Mouse (Mus musculus): ENCODE measurements around the gene Trmt2a.

The Trmt2a gene

GRCm38 (mm10) chr16:18248433-18249363 lies at the start of gene Trmt2a, which contains the start of gene Ranbp1:
Gene Trmt2a, plus strand, starts transcription at chr16:18248679.
Gene Ranbp1, minus strand, starts transcription at chr16:18248732.
- DNase-seq = peak; percentile 100

- no peak for DNase-seq
These were observed 48.4 kb upstream of the Trmt2a start for GRCm38 (mm10) chr16:18200062-18200461.

DNA sequence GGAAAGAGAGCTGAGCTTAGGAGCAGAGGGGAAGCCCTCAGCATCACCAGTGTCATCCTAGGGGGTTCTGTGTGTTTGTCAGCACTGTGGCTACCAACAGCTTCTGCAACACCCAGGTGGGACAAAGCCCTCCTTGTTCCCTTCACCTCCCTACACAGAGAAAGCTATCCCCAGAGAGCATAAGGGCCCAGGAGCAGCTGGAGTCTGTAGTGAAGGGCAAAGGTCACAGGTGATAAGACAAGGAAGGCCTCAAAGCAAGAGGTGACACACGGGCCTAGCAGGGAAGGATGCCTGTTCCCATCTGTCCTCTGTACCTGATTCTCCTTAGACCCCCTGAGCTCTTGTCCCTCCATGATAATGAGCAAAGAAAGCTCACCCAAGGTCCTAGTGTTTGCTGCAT lies 46.9 kb upstream of the Trmt2a start:
- no peak for DNase-seq

DNA sequence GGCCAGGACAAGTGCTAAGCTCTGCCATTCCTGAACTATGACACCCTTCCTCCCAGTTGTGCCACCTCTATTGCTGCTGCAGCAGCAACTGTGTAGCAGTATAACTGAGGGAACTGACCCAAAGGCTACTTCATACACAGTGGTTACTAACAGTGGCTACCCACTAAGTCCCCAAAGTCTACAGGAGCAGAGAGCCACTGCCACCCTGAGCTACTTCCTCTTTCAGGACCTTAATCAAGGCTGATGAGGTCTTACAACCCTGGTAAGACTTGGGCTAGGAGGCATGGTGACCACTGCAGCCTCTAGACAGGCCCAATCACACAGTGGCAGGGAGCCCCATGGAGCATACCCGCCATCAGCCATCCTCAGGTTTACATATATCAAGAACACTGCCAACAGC lies 46.4 kb upstream of the Trmt2a start:
- DNase-seq = no peak

GRCm38 (mm10) chr16:18203430-18204091 lies 44.9 kb upstream of the Trmt2a start:
- DNase-seq = no peak

DNA sequence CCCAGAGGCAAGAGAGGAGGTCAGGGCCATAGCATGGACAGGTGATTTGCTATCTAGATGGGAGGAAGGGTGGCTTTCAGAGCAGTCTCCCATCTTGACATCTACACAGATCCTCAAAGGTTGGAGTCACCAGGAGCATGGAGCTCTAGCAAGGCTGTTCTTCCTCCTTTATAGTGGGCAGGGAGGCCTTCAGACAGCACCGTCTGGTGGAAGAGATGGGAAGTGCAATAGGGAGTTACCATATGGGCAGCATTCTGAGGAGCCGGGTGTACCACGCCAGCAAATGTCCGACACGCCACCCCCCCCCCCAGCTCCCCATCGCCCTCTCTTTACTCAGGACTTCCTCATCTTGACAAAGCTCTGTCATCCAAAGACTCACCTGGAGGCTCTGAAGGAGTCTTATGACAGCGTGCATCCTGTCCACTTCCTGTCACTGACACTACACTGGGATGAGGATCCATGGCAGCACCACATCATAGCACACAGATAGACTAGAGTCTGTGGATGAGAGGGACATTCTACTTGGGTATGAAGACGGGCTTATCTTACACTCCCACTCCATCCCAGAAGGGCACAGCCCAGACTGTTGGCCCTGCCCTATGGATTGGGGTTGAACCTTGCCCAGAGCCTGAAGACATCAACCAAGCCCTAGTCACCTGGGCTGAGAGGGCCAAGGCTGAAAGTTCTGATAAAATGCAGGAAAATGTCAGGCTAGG lies 37.6 kb upstream of the Trmt2a start:
- peak; percentile 77 for DNase-seq

DNA sequence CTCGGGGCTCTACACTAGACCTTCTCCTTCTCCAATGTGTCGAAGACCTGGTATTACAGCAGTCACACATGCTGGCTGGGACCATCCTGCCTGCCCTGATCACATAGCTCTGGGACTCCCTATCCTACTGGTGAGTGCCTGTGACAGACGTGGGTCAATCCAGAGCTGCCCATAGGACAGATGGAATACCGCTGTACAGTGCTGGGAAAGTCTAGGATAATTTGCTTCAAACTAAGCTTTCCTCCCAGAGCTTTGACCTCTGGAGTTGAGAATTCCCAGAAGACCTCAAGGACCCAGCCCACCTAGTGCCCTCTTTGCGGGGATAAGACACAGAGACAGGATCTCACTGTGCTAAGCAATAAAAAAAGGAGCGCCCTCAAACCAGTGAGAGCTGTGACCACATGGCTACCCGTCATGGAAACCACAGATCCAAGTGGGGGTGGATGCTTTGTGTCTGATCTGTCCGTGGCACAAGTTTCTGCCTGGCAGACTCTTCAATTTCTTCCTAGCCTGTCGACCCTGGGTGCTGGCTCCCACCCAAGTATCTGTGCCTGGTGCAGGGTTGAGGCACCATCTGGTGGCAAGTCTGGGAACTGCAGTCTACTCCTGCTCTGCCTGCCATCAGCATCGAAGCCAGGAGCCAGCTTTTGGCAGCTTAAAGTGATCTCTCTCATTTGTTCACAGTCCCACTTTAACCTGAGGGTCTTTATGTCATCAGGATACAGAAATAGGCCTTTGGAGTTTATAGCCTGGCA lies 36.9 kb upstream of the Trmt2a start:
- peak; percentile 98 for DNase-seq

DNA sequence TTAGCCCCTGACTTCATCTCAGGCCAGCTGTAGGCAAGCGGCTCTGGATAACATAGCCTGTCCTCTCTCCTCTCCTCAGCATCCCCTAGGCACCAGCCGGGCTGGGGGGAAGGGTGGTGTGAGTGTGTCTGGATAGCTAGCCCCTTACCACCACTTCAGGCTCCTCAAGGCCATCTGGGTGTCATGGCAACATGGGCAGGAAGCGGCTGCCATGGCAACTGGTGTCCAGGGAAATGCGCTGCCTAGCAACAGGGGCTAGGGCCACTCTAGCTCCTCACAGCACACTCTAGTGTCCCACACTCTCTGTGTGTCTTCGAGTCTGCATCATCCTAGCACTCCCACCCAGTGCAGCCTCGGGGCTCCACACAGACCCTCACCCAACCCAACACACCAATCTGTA lies 34.8 kb upstream of the Trmt2a start:
- DNase-seq = peak; percentile 82

DNA sequence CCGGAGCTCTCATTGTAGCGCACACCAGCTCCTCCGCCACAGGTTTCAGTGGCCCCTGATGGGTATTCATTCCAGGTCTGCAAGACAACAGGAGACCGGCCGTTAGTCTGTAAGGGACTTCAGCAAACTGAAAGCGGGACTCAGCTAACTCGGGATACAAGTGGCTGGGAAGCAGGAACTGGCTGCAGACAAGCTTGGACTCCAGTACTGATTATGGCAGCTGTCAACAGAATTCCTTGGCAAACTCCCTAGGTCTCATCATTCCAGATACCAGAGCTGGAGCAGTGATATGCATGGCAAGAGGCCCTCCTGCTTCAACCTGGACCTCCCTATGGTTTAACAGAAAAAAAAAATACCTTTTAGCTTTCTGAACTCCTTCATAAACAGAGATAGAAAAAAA lies 33.6 kb upstream of the Trmt2a start:
- no peak for DNase-seq

DNA sequence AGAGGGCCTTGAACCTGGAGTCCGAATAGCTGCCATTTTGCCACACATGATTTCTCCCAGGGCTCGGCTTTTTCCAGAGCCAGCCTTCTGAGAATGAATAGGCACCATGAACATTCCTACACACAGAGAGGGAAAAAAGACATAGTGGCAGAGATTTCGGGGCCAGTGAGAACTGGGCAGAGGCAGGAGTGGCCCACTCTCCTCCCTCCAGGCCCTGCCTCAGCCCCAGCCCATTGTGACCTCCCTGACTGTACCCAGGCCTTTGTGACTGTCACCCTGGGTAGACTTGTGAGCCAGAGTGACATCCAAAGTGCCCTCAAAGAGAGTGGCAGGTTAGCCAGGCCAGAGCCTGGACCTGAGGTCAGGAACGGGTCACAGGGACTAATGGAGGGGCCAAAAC lies 30.9 kb upstream of the Trmt2a start, which contains the start of gene Ccdc188:
Ccdc188 (plus strand) TSS at position 301 of the 400 bp plus-strand sequence.
- no peak for DNase-seq

GRCm38 (mm10) chr16:18218580-18218996 lies 29.9 kb upstream of the Trmt2a start:
- DNase-seq = no peak

DNA sequence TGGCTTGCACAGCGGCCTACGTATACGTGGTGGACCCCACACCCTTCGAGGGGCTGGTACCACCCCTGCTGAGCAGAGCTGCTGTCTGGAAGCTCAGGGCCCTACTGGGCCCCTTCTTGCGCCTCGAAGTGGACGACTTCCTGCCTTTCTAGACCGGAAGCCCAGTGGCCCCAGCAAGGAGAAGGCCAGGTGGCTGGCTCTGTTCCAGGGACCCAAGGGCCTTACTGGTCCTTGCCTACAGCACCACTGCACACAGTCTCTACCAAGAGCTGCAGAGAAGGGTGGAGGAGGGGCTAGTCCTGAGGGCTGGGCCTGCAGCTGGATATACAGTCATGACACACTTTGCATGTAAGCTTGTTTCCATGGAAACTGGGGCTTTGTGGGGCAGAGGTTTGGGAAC lies 28.5 kb upstream of the Trmt2a start:
- DNase-seq = peak; percentile 66

DNA sequence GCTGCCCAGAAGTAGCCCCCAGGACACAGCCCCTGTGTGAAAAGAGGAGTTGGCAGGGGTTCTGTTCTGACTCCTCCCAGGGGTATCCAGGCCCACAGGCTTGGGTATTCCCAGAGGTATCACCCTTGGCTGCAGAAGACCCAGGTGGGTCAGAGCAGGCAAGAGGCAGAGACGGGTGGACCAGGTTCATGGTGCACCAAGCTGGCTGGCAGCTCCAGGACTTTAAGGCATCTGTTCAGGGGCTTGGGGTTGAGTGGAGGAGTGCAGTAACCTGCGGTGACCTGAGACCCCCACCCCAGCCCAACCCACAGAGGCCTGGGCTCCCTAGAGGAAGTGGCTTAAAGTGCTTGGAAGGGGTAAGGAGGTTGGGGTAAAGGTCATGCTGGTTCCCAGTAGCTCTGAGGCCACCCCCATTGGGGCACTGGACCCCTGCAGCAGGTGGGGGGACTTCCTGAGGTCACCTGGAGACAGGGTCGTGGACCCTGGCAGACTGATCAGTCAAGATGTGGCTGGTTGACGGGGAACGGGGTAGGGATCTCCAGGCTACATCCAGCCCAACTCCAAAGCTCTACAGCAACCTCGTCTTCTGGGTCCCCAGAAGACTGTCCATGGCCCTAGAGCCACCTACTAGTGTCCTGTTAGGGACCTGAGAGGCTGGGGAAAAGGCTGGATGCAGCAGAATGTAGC lies 27.5 kb upstream of the Trmt2a start:
- no peak for DNase-seq

DNA sequence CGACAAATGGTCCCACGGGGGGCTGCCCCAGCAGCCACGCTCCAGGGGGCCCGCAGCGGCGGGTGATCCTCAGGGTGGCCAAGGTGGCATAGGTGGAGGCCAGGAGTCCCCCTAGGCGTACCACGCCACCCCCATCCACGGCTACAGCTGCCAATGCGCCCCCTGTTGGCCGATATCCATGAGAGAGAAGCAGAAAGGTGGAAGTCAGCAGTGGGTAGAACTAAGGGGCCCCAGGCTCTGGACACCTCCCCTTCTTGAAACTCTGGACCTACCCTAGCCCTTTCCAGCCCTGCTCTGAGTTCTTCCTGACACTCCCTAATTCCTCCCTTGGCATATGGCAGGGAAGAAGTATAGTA lies 27.0 kb upstream of the Trmt2a start:
- no peak for DNase-seq

DNA sequence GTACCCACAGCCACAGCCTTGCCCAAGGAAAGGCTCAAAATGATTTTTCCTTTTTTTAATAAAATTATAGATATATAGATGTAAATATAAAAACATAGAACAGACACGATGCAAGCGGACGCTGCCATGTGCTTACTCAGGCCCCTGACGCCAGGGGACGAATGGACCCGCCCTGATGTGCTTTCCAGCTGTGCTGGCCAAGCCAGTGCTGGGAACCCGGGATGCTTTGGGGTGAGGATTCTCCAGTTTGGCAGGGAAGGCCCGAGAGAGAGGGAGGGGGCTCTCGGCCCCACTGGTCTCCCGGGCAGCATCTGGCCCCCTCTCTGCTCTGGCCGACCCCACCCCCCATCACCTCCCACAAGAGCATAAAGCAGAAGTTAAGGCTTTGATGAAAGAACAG lies 26.3 kb upstream of the Trmt2a start:
- DNase-seq = no peak

DNA sequence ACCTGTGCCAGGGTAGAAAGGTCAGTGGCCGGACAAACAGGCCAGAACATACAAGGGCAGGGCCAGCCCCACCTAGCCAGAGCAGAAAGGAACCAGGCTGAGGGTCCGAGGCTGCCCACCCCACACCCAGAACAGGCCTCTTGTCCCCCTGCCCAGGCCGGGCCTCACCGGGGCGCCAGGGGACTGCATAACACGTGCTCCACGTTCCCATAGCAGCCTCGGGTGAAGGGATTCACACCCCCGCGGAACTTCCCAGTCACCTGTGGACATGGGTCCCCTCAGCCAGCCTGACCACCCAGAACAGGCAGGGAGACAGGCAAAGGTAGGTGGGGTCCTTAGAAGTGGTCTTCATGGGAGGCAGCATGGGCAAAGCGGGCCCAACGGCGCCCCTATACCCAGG lies 21.3 kb upstream of the Trmt2a start:
- DNase-seq = no peak

DNA sequence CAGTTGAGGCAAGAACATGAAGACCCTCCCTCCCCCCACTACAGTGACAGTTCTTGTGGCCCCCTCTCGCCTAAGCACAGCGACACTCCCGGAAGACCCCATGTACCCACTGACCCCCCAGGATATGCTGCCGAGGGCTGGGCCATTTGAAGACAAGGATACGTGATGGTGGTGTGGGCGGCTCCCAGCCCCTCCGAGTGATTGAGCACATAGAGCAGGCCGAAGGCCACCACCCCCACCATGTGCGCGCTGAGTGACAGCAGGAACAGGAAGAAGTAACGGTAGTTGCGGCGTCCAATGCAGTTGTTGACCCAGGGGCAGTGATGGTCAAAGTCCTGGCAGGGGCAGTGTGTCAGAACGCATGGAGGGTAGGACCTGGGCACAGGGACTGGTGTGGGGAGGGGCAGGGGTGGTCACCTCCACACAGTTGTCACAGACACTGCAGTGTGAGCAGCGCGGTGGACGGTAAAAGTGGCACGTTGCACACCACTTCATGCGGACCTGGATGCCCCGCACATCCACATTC lies 20.5 kb upstream of the Trmt2a start:
- DNase-seq = no peak

DNA sequence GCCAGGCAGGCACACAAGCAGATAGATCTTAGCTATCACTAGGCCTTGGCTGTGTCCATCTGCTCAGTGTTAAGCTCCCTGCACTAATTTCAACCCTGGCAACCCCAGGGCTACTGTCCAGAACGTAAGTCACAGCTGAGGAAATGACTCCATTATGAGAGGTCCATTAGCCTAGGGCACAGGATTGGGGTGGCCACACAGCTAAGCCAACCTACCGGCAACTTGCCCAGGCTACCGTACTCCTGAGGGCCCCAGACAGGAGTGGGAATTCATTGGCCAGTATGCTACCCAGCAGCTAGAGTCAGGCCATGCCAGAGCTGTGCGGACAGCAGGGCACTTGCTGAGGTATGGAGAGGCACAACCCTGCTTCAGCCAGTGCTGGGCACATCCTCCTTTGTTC lies 19.6 kb upstream of the Trmt2a start:
- no peak for DNase-seq

DNA sequence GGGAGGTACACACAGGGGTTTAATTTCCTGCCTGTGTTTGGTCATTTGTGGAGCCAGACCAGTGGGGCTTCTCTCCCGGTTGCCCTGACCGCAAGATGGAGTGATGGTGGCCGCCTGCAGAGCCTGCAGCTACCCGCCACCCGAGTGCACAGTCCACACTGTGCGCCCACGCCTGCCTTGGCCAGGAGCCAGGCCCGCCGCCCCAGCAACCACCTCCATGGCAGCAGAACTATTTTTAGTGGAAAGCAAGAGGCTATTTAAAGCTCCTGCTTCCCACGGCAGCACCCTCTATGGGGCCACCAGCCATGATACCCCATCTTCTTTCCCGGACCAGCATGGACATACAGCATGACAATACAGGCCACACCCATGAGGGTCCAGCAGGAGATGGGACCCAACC lies 18.9 kb upstream of the Trmt2a start:
- DNase-seq = peak; percentile 88

- DNase-seq = no peak
These were observed 17.9 kb upstream of the Trmt2a start for GRCm38 (mm10) chr16:18230617-18231016.

DNA sequence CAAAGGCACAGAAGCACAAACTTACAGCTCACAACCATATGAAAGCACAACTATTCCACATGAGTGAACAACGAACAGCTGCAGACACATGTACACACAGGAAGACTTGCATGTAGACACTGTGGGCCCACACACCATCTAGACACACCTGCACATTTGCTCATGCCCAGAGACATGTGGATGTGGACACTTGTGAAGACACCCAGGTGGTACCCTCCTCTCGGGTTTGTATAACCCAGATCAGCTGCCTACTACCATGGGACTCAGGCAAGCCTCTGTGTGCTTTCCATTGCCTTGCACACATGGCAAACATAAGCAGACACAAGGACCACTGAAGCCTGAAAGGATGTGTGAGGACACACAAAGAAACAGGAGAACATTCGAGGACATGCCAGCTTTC lies 17.4 kb upstream of the Trmt2a start:
- DNase-seq = no peak

GRCm38 (mm10) chr16:18231451-18231850 lies 17.0 kb upstream of the Trmt2a start:
- no peak for DNase-seq

All from right cerebral cortex, postnatal 14 days (tissue).